Mouse (Mus musculus) brain, embryonic 14.5 days (tissue): ENCODE measurements around the gene Ndfip2.

Experiments
- CTCF ChIP-seq: fragments of 200-500 bp; IDR thresholded peaks from 2 replicates; pipeline ENCODE4 v1.5.1; 2012; ENCODE audit warnings: inconsistent platforms, mild to moderate bottlenecking, moderate library complexity, borderline replicate concordance; ENCODE audit not compliant: insufficient read depth, insufficient read length; ENCODE audit errors: extremely low read depth
- POLR2A ChIP-seq: fragments of 200-500 bp; IDR thresholded peaks from 2 replicates; pipeline ENCODE4 v1.6.1; 2012; ENCODE audit warnings: mild to moderate bottlenecking, inconsistent platforms, borderline replicate concordance; ENCODE audit not compliant: poor library complexity, insufficient read depth, insufficient read length, severe bottlenecking; ENCODE audit errors: extremely low read depth

GRCm38 (mm10) chr14:105240120-105240519 is 18.3 kb upstream of the Ndfip2 start:
- TF ChIP-seq POLR2A = no peak
- no peak for TF ChIP-seq CTCF
